Mouse (Mus musculus) left cerebral cortex, postnatal 36 days (tissue): Measurements from ENCODE around the gene Cyp4f14. TPM values are rescaled to one million over a fixed set of nuclear protein-coding genes. Genes with fewer than 3 reads are reported as not detected.
"Not testable (repeated sequence)": the region's sequence is repeated elsewhere in the genome, so short reads cannot be mapped to it uniquely, and the experiment has no call there.

ENCODE experiments used
- DNase-seq, 2 experiments: peaks; one replicate each; pipeline ENCODE4 v3.0.0; 2021 to 2022; ENCODE audit warnings: low spot score in 2 of 2, mixed read lengths in 1 of 2
- intact Hi-C: fragments of 180-260 bp; cut with DNase I; formaldehyde crosslinking; loops from one replicate; pipeline ENCODE4 v1.15.1; 2025
- total RNA-seq, 2 experiments: library from RNA; stranded (reverse); gene quantifications; 2 replicates each; pipeline ENCODE4 v1.2.3; 2021

The Cyp4f14 gene
- total RNA-seq, 2 experiments from 2014 or later = 5.5 to 5.6 TPM

- intact Hi-C loops = no loop called here
These were observed 15.2 kb downstream of the Cyp4f14 start for GRCm38 (mm10) chr17:32901751-32902525.

DNA sequence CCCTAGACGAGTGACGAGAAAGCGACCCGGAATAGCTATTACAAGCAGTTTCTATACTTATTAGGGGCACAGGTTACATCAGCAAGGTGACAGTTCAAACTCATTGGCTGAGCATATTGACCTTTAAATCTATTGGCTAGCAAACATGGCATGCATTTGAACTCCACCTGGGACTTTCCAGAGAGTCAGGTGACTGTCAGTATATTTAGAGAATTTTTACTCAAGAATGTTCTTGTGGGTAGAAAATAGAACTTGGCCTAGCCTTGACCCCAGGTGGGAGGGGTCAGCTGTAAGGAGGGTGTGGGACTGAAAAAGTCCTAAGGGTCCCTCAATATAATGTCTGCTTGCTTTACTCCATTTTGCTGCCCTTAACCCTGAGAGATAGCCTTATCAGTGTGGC, 21.7 kb downstream of the Cyp4f14 start:
- no peak for DNase-seq
- intact Hi-C loops = no loop called here

More at GRCm38 (mm10) chr17:32901751-32902525, 15.2 kb downstream of the Cyp4f14 start:
- DNase-seq = no peak

DNA sequence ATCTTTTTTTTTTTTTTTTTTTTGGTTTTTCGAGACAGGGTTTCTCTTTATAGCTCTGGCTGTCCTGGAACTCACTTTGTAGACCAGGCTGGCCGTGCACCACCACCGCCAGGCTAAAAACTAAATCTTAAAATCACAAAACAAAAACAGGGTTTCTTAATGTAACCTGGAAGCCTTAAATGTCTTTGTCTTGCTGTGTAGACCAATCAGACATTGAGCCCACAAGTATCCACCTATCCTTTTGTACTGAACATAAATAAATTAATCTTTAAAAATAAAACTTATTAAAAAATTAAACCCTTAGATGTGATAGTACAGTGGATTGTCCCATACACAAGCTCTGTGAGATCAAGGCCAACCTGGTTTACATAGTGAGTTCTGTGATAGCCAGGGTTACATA, 23.2 kb downstream of the Cyp4f14 start:
- intact Hi-C loops = no loop called here
- DNase-seq = no peak

DNA sequence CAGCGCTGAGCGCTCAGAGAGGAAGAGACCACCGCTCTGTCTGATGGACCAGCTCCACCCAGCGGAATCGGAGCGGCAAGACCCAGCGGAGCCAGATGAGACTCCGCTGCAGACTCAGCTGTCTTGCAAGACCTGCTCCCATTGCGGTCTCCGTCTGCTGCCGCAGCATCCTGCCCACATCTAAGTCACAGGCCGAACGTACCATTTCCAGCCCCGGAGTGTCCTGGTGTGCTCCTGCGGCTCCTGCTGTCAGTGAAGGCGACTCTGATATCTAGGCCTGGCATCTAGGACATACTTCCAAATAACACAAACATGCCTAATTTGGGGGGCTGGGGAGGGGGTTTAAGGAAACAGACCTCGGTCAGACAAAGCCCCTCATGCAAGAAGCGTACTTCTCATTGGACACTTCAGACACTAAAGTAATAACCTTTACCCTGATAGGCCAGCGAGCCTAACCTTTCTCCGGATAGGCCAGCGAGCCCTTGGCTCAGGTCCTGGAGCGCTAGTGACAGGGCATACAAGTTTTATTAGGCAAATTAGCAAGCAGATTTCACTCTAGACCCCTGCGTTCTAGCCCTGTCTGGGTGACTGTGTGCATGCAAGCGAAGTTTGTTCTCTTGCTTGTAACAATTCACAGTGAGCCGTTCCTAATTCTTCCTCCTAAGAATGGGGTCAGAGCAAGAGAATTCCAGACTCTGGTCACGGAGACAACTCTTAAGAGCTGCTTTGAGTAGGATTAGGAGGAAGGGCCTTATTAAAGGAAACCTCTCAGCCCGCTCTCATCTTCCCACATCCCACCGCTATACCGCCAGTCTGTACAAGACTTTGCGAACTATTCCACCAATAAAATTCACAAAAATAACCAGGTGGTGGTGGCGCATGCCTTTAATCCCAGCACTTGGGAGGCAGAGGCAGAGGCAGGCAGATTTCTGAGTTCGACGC, 25.6 kb downstream of the Cyp4f14 start, which contains the start of gene Zfp870:
Gene Zfp870, minus strand, starts transcription at position 404 of the 942 bp plus-strand sequence.
- DNase-seq = peak; percentile 86 to 87
- intact Hi-C loops = no loop called here

DNA sequence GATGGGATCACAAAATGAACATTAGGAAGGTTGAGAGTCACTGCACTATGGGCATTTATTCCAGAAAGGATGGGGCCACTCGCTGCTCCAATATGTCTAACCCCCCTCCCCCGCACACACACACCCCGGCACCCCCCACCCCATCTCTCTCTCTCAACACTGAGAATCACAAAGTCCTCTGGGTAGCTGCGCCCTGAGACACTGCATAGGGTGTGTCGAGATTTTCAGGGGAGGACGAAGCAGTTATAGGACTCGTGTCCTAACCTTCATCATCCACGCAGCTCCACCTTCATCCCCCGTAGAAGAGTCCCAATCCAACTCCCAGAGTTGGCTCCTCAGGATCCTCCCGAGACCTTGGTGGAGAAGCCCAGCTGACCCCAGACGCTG, 26.3 kb downstream of the Cyp4f14 start:
- DNase-seq = no peak
- intact Hi-C loops = no loop called here

DNA sequence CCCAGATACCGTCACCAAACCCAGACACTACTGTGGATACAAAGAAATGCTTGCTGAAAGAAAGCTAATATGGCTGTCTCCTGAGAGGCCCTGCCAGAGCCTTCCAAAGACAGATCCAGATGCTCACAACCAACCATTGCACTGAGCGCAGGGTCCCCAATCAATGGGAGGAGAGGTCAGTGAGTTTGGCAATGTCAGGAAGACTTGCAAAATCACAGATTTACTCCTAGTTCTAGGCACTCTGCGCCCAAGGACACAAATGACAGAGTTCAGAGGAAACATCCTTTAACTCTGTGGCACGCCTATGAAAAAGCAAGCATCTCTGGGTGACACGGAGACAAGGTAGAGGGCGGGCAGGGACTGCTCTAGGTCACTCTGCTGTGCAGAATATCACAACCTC, 27.5 kb downstream of the Cyp4f14 start:
- no peak for DNase-seq
- intact Hi-C loops = no loop called here

GRCm38 (mm10) chr17:32880320-32881218, 36.6 kb downstream of the Cyp4f14 start:
- intact Hi-C loops = no loop called here
- no peak for DNase-seq

DNA sequence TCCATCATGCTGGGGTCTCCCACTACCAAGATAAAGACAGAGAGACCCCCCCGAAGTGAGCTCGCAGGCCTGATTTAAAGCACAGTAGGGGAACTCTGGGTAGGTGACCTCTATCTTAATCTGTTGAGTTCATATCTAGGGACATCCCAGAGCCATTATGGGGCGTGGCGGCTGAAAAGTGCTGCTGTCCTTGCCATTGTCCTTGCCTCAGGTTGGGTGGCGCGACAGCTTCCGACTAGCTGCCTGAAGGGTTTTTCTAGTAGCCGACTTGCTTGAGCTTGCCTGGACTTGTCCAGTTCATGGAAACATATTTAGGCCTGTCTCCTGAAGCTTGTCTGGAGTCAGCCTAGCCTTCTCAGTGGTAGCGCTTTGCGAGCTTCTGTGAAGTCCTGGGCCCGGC, 38.4 kb downstream of the Cyp4f14 start:
- DNase-seq = no peak
- intact Hi-C loops = no loop called here

DNA sequence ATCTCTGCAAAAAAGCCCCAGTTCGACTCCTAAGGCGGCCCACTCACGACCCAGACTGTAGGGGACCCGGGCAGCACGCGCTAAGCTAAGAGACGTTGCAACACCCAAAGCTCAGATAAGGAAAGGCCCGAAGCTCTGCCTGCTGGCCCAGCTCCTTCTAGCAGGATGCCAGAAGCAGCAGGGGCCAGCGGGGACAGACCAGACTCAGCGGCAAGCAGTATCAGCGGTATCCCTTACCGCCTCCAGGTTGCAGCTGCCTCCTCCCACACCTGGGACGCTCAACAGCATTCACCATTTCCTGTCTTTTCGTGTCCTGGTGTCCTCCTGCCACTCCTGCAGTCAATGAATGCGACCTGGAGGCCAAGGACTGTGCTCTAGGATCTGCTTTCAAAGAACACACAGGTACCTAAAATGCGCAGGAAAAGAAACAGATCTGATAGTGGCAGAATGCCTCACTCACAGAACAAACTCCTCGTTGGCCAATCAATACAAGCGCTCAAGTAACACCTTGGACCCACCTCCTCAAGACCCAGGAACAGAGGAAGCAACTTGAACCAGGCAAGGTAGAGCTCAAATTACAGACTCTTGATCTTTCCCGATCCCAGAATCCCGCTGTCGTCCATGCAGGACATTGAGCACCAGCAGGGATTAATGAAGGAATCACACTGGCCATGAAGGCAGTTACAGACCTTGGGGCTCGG, 39.5 kb downstream of the Cyp4f14 start:
- no peak for DNase-seq
- intact Hi-C loops = no loop called here

- DNase-seq = no peak
- intact Hi-C loops = no loop called here
These were observed 44.4 kb downstream of the Cyp4f14 start for GRCm38 (mm10) chr17:32872696-32873095.

DNA sequence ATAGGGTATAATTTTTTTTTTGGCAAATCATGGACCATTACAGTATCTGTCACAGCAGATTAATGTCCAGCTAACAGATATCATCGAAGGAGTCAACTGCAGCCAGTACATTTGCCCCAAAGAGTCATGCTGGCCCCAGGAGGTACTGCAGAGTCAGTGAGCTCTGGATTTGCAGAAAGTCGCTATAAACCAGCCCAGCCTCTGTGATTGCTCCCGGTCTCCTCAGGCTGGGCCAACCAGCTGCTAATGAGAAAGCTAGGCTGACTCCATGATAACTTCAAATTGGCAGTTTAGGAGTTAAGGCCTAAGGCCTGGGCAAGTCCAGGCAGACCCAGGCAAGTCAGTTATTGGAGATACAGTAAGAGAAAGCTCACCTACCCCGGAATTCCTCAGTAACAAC, 45.1 kb downstream of the Cyp4f14 start:
- intact Hi-C loops = no loop called here
- DNase-seq = no peak

DNA sequence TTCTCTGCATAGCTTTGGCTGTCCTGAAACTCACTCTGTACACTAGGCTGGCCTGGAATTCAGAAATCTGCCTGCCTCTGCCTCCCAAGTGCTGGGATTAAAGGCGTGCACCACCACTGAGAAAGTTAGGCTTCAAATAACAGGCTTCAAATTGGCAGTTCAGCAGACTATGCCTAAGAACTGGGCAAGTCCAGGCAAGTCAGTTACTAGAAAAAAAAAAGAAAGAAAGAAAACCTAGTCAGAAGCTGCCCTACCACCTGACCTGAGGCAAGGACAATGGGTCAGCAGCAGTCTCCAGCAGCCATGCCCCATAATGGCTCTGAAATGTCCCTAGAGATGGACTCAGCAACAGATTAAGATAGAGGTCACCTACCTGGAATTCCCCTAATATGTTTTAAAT, 45.7 kb downstream of the Cyp4f14 start:
- intact Hi-C loops = no loop called here
- no peak for DNase-seq

DNA sequence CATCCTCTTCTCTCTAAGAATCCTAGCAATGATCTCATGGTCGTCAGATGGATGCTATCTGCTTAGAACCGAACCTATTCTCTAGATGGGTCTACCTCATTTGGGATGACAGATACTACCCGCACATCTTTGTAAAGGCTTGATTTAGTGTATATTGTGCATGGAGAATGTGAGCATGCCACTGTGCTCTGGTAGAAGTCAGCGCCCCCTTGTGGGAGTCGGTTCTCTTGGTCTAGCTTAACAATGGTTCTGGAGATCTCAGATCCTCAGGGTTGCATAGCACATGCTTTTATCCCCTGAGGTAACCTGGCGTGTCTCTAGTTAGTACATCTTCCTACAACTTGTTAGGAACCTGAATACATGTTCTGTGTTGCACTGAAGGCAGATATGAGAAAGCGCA, 49.9 kb downstream of the Cyp4f14 start:
- intact Hi-C loops, DNase-seq: not testable (repeated sequence)

DNA sequence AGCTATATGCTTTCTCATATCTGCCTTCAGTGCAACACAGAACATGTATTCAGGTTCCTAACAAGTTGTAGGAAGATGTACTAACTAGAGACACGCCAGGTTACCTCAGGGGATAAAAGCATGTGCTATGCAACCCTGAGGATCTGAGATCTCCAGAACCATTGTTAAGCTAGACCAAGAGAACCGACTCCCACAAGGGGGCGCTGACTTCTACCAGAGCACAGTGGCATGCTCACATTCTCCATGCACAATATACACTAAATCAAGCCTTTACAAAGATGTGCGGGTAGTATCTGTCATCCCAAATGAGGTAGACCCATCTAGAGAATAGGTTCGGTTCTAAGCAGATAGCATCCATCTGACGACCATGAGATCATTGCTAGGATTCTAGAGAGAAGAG, 60.4 kb downstream of the Cyp4f14 start:
- intact Hi-C loops, DNase-seq: not testable (repeated sequence)

Other genes with a start within 250 kb of the Cyp4f14 start
- 10 to 100 TPM; 18.3 to 19.3 TPM for gene Cyp4f15, start 231.7 kb downstream of the Cyp4f14 start, total RNA-seq
- 10 to 100 TPM; 66.0 to 88.5 TPM for gene Zfp871, start 129.1 kb downstream of the Cyp4f14 start, total RNA-seq
- gene Zfp811, start 107.4 kb downstream of the Cyp4f14 start, total RNA-seq = 1 to 10 TPM; 5.7 to 8.5 TPM
- gene Zfp799, start 87.1 kb downstream of the Cyp4f14 start, total RNA-seq = 10 to 100 TPM; 24.2 to 32.7 TPM
- gene Zfp870, start 25.7 kb downstream of the Cyp4f14 start, total RNA-seq = 1 to 10 TPM; 8.4 to 8.9 TPM
- 10 to 100 TPM; 17.2 to 21.7 TPM for gene Cyp4f13, start 30.1 kb upstream of the Cyp4f14 start, total RNA-seq
- 1 to 10 TPM; 4.1 to 4.6 TPM for gene Zfp472, start 48.5 kb upstream of the Cyp4f14 start, total RNA-seq
- gene Zfp952, start 75.8 kb upstream of the Cyp4f14 start, total RNA-seq = 10 to 100 TPM; 13.6 to 18.2 TPM
- gene Zfp763, start 116.1 kb upstream of the Cyp4f14 start, total RNA-seq = 10 to 100 TPM; 18.3 to 19.6 TPM
- not detected for gene 4921501E09Rik, start 150.7 kb upstream of the Cyp4f14 start, total RNA-seq
- 10 to 100 TPM; 15.4 to 19.9 TPM for gene Zfp563, start 172.0 kb upstream of the Cyp4f14 start, total RNA-seq
- gene Morc2b, start 222.3 kb upstream of the Cyp4f14 start, total RNA-seq = 1 to 10 TPM; 2.0 to 4.9 TPM